Mouse (Mus musculus): Measurements from ENCODE around the gene Txndc16.

The Txndc16 gene

DNA sequence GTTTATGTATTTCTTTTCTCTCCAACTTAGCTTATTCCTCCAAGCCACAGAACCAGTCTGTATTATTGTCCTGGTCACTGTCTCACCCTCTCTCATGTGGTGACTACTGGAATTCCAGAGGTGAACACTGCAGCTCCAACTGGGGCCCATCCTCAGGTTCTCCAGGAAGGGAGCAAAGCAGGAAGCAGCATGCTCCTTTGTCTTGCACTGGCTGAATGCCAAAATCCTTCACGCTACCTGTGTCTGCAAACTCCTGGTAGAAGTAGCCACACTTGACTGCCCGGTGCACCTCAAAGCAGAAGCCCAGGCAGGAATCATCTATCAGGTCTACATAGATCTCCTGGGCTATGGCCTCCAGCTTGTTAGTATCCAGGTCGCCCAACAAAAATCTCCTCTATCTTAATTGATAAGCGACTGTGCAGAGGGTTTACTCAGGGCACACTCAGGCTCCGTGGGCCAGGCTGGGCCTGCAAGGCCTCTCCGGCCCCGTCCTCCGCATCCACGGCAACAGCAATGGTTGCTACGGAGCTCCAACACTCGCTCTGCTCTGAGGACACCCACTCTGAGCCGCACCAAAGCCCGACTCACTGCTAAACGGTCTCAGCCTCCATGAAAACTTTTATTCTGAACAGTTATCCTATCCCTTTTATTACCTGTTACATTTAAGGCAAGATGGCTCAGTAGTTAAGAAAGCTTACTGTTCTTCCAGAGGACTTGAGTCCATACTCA is 45.0 kb downstream of the Txndc16 start:
- Histone ChIP-seq H3K4me1 (replicated peaks; ENCODE audit: low read depth, low read length) (no peaks in the 10 kb centered on the region), H3K36me3 (ENCODE audit: insufficient read depth, low read length) (no peaks in the 10 kb centered on the region), H3K9me3 (ENCODE audit: low read length) (peaks cover 7% of the 10 kb centered on the region; the same call in 1 of the 2 replicates), H3K27me3 (ENCODE audit: insufficient read depth, low read length) (no peaks in the 10 kb centered on the region), H3K4me3 (replicated peaks; ENCODE audit: low read length) (no peak overlapping the region)
- no peak for TF ChIP-seq NANOG (IDR thresholded peaks at IDR 0.05; ENCODE audit: borderline replicate concordance, low read length)

DNA sequence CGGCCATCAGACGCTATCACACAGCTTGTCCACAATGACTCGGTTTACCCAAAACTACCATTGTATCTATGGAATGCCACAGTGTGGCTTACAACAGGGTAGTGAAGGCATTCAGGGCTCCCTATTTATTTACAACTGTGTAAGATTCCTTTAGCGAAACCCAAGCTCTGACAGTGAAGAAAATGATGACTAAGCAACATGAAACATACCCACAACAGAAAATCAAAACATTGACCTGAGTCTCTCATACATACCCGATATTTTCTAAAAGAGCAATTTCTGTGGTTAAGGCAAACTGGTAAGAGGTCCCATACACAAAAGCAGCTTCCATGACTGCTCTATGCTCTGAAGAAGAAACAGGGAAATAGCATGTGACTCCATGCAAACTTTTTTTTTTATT is 47.9 kb downstream of the Txndc16 start:
- Histone ChIP-seq H3K9me3 (ENCODE audit: low read length) (peaks cover 7% of the 10 kb centered on the region; the same call in 1 of the 2 replicates), H3K4me1 (replicated peaks; ENCODE audit: low read depth, low read length) (no peaks in the 10 kb centered on the region), H3K4me3 (replicated peaks; ENCODE audit: low read length) (no peak overlapping the region), H3K36me3 (ENCODE audit: insufficient read depth, low read length) (no peaks in the 10 kb centered on the region), H3K27me3 (ENCODE audit: insufficient read depth, low read length) (no peaks in the 10 kb centered on the region)
- no peak for TF ChIP-seq NANOG (IDR thresholded peaks at IDR 0.05; ENCODE audit: borderline replicate concordance, low read length)
- no peak for TF ChIP-seq CTCF (conservative IDR thresholded peaks at IDR 0.05; ENCODE audit: low read length)
- TF ChIP-seq POU5F1 (IDR thresholded peaks at IDR 0.05; ENCODE audit: borderline replicate concordance, low read length), result no peak

DNA sequence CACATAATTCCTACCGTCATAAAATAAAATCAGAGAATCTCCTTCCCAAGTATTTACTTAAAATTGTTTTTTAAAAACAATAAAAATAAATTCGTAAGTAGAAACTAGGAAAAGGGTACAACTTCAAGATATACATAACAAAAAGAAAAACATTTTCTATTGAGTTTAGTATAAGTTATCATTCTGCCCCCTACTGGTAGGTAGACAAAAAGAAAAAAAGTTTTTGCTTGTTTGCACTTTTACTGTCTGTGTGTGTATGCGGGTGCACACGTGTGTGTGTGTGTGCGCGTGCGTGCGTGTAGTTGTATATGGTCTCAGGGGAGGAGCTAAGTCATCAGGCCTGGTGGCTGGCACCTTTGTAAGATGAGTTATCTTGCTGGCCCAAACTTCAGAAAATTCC is 52.8 kb downstream of the Txndc16 start:
- Histone ChIP-seq H3K36me3 (ENCODE audit: insufficient read depth, low read length) (no peaks in the 10 kb centered on the region), H3K27me3 (ENCODE audit: insufficient read depth, low read length) (no peaks in the 10 kb centered on the region), H3K4me3 (replicated peaks; ENCODE audit: low read length) (no peak overlapping the region), H3K9me3 (ENCODE audit: low read length) (no peaks in the 10 kb centered on the region), H3K4me1 (replicated peaks; ENCODE audit: low read depth, low read length) (no peaks in the 10 kb centered on the region)
- TF ChIP-seq CTCF (conservative IDR thresholded peaks at IDR 0.05; ENCODE audit: low read length), result peak; percentile 27
- TF ChIP-seq POU5F1 (IDR thresholded peaks at IDR 0.05; ENCODE audit: borderline replicate concordance, low read length), result no peak

DNA sequence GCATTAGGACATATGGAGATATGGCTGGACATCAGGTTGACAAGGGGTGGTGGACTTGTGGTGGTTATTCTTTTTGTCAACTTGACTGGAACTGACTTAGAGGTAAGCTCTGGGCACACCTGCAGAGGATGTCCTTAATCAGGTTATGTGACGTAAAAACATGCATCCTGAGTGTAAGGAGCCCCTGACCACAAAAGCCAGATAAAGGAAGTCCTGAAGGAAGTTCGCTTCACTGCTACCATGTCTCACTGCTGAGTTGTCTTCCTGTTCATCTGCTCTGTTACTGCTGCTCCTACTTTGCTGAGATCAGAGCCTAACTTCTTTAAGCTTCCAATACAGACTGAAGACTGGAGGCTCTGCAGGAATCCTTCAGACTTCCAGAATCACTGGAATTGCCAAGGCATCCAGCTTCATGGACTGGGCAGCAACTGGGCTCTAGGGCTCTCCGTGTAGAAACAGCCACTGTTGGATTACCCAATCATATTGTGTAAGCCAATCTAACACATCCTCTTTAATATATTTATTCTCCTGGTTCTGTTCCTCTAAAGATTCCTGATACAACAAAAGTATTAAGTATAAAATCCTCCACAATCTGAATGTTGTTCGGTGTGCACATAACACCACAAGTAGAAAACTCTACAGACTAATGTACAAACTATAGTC is 64.5 kb downstream of the Txndc16 start:
- H3K4me3 ChIP-seq (replicated peaks; ENCODE audit: low read length), result no peak overlapping the region
- no peaks in the 10 kb centered on the region for H3K9me3 ChIP-seq (ENCODE audit: low read length)
- TF ChIP-seq POU5F1 (IDR thresholded peaks at IDR 0.05; ENCODE audit: borderline replicate concordance, low read length) (no peak), NANOG (IDR thresholded peaks at IDR 0.05; ENCODE audit: borderline replicate concordance, low read length) (no peak), CTCF (conservative IDR thresholded peaks at IDR 0.05; ENCODE audit: low read length) (no peak)
- no peaks in the 10 kb centered on the region for H3K36me3 ChIP-seq (ENCODE audit: insufficient read depth, low read length)
- H3K4me1 ChIP-seq (replicated peaks; ENCODE audit: low read depth, low read length), result no peaks in the 10 kb centered on the region
- H3K27me3 ChIP-seq (ENCODE audit: insufficient read depth, low read length), result no peaks in the 10 kb centered on the region

DNA sequence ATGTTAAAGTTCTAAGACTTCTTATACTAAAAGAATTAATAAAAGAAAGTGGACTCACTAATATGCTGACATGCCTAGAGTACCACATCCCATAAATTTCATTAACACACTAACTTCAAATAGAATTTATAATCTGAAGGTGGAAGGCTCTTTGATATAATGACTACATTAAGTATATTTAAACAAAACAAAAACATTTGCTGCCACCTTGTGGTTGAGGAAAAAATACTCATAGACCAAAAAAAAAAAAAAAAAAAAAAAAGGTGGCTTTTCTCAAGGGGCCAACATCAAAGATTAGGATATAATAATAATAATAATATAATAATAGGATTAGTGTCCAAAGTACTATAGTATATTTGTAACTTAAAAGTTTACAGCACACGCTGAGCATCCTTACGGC is 66.9 kb downstream of the Txndc16 start:
- peak; percentile 16; the same call in 1 of the 2 replicates for TF ChIP-seq CTCF (conservative IDR thresholded peaks at IDR 0.05; ENCODE audit: low read length)
- TF ChIP-seq POU5F1 (IDR thresholded peaks at IDR 0.05; ENCODE audit: borderline replicate concordance, low read length), result no peak

DNA sequence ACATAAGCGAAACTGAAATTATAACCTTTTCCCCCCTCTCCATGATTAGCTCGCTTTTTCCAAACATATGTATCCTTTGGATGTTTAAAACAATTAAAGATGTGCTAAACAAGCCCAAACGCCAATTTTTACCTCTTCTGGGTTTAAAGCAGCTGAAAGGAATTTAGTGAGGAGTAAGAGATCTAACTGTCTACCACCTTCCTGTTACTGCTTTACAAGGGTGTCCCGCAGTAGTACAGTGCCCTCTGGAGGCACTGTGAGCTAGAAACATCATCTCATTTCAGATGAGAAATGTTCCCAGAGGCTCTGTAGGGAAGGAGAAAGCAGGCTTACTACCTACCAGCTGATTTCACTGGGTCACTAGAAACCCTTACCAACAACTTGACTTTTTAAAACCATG is 77.6 kb downstream of the Txndc16 start:
- H3K27me3 ChIP-seq (ENCODE audit: insufficient read depth, low read length), result no peaks in the 10 kb centered on the region
- TF ChIP-seq NANOG (IDR thresholded peaks at IDR 0.05; ENCODE audit: borderline replicate concordance, low read length) (no peak), CTCF (conservative IDR thresholded peaks at IDR 0.05; ENCODE audit: low read length) (peak; percentile 63)
- H3K36me3 ChIP-seq (ENCODE audit: insufficient read depth, low read length), result no peaks in the 10 kb centered on the region
- H3K4me3 ChIP-seq (replicated peaks; ENCODE audit: low read length), result no peak overlapping the region
- H3K9me3 ChIP-seq (ENCODE audit: low read length), result no peaks in the 10 kb centered on the region
- H3K4me1 ChIP-seq (replicated peaks; ENCODE audit: low read depth, low read length), result no peaks in the 10 kb centered on the region; the same call in 1 of the 2 replicates

More for the DNA sequence above, 66.9 kb downstream of the Txndc16 start:
- Histone ChIP-seq H3K4me1 (replicated peaks; ENCODE audit: low read depth, low read length) (no peaks in the 10 kb centered on the region), H3K27me3 (ENCODE audit: insufficient read depth, low read length) (no peaks in the 10 kb centered on the region), H3K9me3 (ENCODE audit: low read length) (no peaks in the 10 kb centered on the region), H3K36me3 (ENCODE audit: insufficient read depth, low read length) (no peaks in the 10 kb centered on the region), H3K4me3 (replicated peaks; ENCODE audit: low read length) (no peak overlapping the region)

DNA sequence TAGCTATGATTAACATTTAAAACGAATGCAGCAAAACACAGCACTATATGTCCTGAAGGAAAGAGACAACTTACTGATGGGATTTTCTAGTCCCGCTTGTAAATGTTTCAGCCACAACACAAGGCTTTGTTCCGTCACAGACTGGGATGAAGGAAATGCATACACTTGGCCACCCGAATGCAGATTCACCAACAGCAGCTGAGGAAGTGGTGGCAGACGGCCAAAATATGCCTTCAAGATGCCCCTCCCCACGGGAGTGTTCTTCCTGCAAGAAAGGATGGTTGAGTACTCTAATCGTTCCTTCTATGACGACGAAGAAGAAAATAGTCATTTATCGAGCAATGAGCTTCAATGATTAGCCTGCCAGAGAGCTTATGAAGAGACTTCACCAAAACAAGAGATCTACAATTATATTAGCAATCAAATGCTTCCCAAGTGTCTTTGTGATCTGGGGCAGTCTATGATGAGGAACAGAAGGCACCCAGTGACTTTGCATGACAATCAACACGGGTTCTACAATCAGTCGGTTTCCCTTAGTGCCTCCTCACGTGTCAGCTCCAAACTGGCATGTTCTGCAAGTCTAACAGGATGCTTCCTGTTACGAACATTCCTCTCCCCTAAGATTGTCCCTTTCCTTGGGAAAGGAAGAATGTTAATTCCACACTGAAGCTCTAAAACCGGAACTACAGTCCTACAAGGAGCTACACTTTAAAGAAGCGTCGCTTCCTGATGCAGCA is 79.6 kb downstream of the Txndc16 start:
- Histone ChIP-seq H3K36me3 (ENCODE audit: insufficient read depth, low read length) (no peaks in the 10 kb centered on the region), H3K9me3 (ENCODE audit: low read length) (no peaks in the 10 kb centered on the region), H3K27me3 (ENCODE audit: insufficient read depth, low read length) (no peaks in the 10 kb centered on the region), H3K4me3 (replicated peaks; ENCODE audit: low read length) (no peak overlapping the region), H3K4me1 (replicated peaks; ENCODE audit: low read depth, low read length) (no peaks in the 10 kb centered on the region; the same call in 1 of the 2 replicates)
- no peak for TF ChIP-seq POU5F1 (IDR thresholded peaks at IDR 0.05; ENCODE audit: borderline replicate concordance, low read length)
- TF ChIP-seq CTCF (conservative IDR thresholded peaks at IDR 0.05; ENCODE audit: low read length), result no peak
- TF ChIP-seq NANOG (IDR thresholded peaks at IDR 0.05; ENCODE audit: borderline replicate concordance, low read length), result no peak

DNA sequence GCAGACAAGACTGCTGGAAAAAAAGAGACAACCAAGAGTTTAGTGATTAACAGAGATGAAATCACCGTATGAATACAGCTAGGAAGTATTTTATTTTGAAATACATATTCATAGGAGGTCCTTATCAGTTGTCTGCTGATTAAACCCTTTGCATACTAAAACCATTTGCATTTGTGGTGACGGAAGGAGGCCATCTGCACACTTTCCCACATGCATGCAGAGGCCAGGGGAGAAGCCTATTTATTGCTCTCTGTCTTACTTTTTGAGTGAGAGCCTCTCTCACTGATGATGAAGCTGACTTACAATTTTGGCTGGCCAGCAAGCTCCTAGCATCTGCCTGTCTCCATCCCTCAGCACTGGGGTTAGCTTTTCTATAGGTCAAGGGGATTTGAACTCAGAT is 84.2 kb downstream of the Txndc16 start:
- Histone ChIP-seq H3K36me3 (ENCODE audit: insufficient read depth, low read length) (no peaks in the 10 kb centered on the region), H3K4me1 (replicated peaks; ENCODE audit: low read depth, low read length) (no peaks in the 10 kb centered on the region; the same call in 1 of the 2 replicates), H3K27me3 (ENCODE audit: insufficient read depth, low read length) (no peaks in the 10 kb centered on the region), H3K9me3 (ENCODE audit: low read length) (no peaks in the 10 kb centered on the region), H3K4me3 (replicated peaks; ENCODE audit: low read length) (no peak overlapping the region)
- TF ChIP-seq CTCF (conservative IDR thresholded peaks at IDR 0.05; ENCODE audit: low read length) (no peak), NANOG (IDR thresholded peaks at IDR 0.05; ENCODE audit: borderline replicate concordance, low read length) (no peak), POU5F1 (IDR thresholded peaks at IDR 0.05; ENCODE audit: borderline replicate concordance, low read length) (no peak)
